Mouse (Mus musculus) lung, postnatal 25 days (tissue): ENCODE results near the gene Tmem95.

ENCODE experiments used
- DNase-seq: peaks from one replicate; pipeline ENCODE4 v3.0.0; 2022; ENCODE audit warnings: low spot score

Gene Tmem95

GRCm38 (mm10) chr11:69910781-69911560 lies 33.2 kb upstream of the Tmem95 start:
- DNase-seq, result no peak

DNA sequence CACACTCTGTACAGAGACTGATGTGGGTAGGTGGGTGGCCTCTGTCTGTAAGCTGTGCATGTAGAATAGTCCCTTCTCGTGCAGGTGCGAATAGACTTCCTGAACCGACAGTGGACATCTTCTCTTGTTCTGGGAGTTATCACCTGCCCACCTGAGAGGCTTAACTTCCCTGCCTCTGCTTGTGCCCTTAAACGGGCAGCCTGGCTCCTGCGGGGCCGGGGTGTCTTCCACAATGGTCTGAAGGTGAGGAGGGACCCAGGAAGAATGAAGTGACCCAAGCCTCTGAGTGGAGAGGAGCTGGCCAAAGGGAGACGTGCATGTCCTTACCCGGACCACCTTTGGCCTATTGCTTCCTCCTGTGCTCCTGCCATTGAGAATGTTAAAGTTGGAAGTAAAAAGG lies 32.4 kb upstream of the Tmem95 start:
- no peak for DNase-seq

DNA sequence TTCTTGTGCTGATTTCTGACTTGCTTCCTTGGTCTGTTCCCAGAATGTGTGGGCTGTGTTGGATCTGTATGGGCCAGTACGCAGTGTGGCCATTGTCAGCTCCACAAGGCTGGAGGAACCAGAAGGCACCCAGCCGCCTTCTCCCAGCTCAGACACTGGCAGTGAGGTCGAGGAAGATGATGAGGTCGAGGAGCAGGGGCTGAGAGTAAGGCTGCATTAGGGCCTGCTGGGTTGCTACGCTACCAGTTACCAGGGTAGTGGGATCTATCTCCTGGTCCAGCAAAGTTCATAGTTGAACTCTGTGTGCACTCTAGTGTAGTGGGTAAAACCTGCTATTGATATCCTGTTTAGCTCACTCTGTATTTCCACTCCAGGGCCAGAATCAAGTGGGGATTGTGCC lies 31.4 kb upstream of the Tmem95 start:
- DNase-seq, result no peak

GRCm38 (mm10) chr11:69908645-69909044 lies 30.8 kb upstream of the Tmem95 start:
- no peak for DNase-seq

DNA sequence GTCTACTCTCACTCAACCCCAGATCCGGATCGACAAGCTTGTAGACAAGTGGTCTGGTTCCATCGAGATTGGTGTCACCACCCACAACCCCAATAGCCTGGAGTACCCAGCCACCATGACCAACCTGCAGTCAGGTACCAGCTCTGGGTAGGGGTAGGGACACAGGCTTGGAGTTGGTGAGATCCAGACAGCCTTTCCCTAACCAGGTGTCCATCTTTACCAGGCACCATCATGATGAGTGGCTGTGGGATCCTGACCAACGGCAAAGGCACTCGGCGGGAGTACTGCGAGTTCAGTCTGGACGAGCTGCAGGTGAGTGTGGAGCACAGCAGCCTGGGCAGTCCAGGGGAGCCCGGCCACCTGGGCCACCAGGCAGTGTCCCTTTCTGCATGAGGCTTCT lies 26.5 kb upstream of the Tmem95 start:
- no peak for DNase-seq

GRCm38 (mm10) chr11:69902972-69903371 lies 25.2 kb upstream of the Tmem95 start:
- no peak for DNase-seq

GRCm38 (mm10) chr11:69901993-69902392 lies 24.2 kb upstream of the Tmem95 start:
- DNase-seq, result no peak

DNA sequence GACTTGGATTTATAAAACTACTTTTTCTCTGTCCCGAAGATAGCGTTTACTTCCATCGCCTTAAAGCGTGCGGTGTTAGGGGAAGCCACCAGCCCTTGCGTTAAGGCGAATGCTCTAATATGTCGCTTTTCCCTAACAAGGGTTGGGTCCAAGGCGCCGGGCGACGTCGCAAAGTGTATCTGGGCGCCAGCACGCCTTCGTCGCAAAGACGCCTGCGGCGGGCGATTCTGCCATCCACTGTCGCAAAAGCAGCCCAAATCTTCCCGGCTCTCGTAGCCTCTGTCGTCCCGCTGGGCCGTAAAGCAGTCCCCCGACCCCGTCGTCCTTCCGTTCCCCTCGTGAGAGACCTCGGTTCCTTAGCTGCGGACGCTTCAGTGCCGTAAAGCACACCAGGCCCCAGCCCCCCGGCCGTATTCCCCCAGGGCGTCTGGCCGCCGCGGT lies 23.6 kb upstream of the Tmem95 start:
- DNase-seq, result peak; percentile 97

- DNase-seq, result peak; percentile 96
Measured at GRCm38 (mm10) chr11:69900471-69901405, 22.9 kb upstream of the Tmem95 start, which contains the start of the genes 2810408A11Rik and Neurl4. 2810408A11Rik (minus strand) TSS chr11:69900987. Neurl4 (plus strand) TSS chr11:69901072.

DNA sequence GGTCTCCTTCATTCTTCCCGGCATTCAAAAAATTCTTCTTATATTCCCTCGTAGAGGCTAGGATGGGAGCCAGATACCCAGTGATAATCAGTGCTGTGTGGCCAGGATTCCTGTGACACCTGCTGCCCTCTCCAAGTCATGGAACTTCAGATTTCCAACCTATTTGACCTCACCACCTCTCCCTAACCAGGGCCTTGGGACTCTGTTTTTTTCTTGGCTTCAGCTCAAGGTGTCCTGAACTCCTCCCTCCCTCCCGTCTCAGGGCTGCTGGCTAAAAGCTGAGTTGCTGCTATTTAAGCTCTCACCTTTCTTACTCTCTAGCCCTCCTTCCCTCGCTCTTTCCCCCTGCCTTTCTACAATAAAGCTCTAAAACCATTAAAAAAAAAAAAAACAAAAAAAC lies 22.1 kb upstream of the Tmem95 start:
- no peak for DNase-seq

DNA sequence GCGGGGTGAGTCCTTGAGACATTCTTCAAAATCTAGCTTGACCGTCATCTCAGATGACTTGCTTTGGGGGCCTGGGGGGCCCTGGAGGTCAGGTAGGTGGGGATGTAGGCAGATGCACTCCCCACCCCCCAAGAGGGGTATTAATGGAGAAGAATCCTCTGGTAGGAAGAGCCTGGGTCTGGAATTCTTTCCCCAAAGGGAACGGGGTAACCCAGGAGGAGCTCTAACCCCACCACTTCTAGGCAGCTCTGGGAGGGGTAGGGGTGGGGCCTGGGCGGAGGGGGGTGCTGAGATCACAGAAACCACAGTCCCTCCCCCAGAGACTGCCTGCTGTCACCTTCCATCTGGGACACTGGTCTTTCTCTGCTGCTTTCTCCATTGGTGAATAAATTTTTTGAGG lies 17.5 kb upstream of the Tmem95 start, which contains the start of gene Acap1:
Gene Acap1 (minus strand): TSS at position 249 of the 400 bp plus-strand sequence.
- no peak for DNase-seq

- peak; percentile 53 for DNase-seq
Measured at GRCm38 (mm10) chr11:69894671-69895070, 16.9 kb upstream of the Tmem95 start.

GRCm38 (mm10) chr11:69891482-69891881 lies 13.7 kb upstream of the Tmem95 start:
- DNase-seq, result no peak

DNA sequence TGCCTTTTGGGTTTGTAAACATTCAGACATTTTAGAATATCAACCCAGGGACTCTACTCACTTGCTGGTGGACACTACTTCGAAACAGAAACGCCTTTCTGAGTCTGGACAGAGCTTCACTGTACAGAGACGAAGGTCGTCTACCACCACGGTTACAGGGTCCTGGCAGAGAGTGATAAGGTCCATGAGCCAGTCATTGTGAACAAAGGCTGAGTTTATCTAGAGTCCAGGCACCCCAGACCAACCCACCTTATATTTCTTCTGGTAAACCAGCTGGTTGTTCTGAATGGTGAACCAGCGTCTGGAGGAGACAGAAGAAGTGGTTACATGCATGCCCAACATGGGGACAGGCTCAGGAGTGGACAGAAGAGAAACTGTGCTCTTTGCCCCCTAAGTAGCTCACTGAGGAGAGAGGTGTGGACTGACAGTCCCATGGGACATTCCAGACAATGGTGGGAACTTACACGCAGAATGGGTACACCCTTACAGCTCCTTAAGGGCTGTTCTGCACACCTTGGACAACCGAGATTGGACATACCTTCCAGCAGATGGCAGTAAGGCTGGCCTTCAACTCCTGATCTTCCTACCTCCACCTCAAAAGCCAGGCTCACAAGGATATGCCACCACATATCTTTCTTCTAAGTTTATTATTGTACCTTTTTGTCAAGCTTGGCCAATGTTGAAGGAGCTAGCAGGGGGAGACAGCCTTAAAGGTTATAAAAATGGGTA lies 9.3 kb upstream of the Tmem95 start:
- DNase-seq, result peak; percentile 53

GRCm38 (mm10) chr11:69884663-69885062 lies 6.8 kb upstream of the Tmem95 start:
- DNase-seq, result no peak

DNA sequence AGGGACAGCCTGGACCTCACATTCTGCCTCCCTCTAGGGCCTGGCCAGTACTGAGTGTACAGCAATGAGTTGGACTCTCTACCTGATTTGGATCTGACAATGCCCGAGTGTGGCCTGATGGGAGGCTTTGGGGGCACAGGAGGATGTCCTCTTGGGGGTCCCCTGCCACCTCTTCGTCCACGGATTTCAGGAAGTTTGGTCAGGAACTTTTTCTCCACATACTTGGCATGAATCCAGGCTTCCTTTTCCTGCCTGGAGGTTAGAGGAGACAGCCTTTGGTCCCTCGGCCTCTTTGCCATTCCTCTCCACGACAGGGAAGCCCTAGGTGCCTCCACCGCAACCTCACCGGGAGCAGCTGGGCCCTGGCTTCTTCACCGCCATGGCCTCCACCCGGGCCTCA lies 6.4 kb upstream of the Tmem95 start:
- DNase-seq, result no peak

DNA sequence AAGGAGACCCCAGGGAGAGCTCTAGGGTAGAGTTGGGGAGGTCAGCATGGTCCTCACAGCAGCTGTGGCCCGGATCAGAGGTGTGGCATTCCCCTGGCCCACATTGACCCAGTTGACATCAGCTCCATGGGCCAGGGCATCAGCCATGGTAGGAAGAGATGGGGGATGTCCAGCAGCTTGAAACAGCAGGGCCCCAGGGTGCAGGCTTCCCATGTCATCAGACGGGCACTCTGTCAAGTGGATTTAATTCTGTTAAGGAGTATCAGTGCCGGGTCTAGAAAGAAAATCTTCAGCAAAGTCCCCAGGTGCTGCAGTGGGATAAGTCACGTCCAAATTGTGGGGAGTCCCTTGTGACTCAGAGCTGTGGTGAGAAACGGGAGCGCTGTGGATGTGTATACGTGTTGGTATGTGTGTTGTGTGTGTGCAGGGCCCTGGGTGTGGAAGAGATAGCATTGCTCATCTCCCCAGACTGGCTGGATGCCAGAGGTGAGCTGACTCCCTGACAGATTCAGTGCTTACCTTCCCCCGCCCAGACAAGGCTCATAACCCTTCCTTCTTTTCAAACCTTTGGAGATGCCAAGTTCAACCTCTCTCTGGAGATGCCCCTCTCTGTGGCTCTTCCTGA lies 5.8 kb upstream of the Tmem95 start:
- no peak for DNase-seq

GRCm38 (mm10) chr11:69883066-69883465 lies 5.2 kb upstream of the Tmem95 start:
- DNase-seq, result no peak

DNA sequence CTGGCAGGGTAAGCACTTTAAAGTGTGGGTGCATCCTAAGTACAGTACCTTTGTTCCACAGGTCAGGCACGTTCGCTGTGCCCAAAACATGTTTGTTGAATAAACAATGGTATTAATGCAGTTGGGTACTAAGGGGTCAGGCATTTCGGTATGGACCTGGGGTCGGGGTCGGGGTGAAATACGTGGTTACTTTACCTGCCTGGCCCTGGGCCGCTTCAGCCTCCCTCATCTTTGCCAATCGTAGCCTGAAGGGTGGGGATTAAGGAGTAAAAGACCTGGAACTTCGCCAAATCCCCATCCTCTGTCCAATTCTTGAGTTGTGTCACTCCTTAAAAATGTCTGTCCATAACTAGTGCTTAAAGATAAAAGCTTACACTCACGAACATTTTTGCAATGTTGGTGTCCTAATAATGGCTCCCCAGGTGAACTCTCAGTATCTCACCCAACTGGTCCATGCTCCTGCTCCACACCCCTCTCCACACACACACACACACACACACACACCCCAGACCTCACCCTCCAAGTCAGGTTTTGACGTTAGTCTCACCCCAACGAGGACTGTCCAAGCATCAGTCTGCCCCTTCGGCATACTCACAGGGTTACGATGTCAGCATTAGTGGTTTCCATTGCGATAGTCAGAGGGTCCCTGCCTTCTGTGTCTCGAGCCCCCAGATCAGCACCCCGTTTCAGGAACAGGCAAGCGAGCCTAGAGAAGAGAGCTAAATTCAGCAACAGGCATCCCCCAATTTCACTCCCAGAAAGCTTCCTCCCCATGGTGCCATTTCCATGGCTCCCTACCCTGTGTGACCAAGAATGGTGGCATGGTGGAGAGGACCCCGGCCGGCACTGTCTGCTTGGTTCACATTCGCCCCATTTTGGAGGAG lies 4.2 kb upstream of the Tmem95 start:
- DNase-seq, result no peak

GRCm38 (mm10) chr11:69880853-69881603 lies 3.2 kb upstream of the Tmem95 start, which contains the start of gene Kctd11:
Kctd11 (minus strand) TSS chr11:69881406.
- peak; percentile 96 for DNase-seq
